Mouse (Mus musculus) embryonic fibroblast, embryonic 13.5 days (primary cell): Measurements from ENCODE around the gene Pdss2. TPM values are rescaled to one million over a fixed set of nuclear protein-coding genes. Genes with fewer than 3 reads are reported as not detected.
"Not testable (repeated sequence)": the region's sequence is repeated elsewhere in the genome, so short reads cannot be mapped to it uniquely, and the experiment has no call there.

ENCODE experiments used
- H3K27ac ChIP-seq: 2 replicates; pipeline ENCODE4 v1.5.1; 2012; ENCODE audit warnings: low read length, control low read depth, inconsistent platforms; ENCODE audit not compliant: insufficient read depth
- H3K4me1 ChIP-seq: 2 replicates; pipeline ENCODE4 v1.6.1; 2011; ENCODE audit warnings: low read length; ENCODE audit not compliant: control insufficient read depth, insufficient read depth
- H3K4me3 ChIP-seq: 2 replicates; pipeline ENCODE4 v1.5.1; 2011; ENCODE audit warnings: mild to moderate bottlenecking, control low read depth, low read length; ENCODE audit not compliant: insufficient read depth
- CTCF ChIP-seq: IDR thresholded peaks from 2 replicates; pipeline ENCODE4 v1.5.1; 2011; ENCODE audit warnings: mild to moderate bottlenecking, control low read depth, low read length, moderate library complexity, borderline replicate concordance; ENCODE audit not compliant: insufficient read depth
- POLR2A ChIP-seq: IDR thresholded peaks from 2 replicates; pipeline ENCODE4 v1.6.1; 2011; ENCODE audit warnings: low read depth, mild to moderate bottlenecking, control low read depth, low read length, moderate library complexity
- polyA plus RNA-seq: library from polyadenylated mRNA; stranded (reverse); fragments of >200 nt; gene quantifications from 2 replicates; pipeline ENCODE4 v1.2.4, GENCODE M21; 2011; ENCODE audit warnings: low read depth; ENCODE audit not compliant: missing spikeins, insufficient read length

Gene Pdss2
- polyA plus RNA-seq, 1 experiment = 10.9 TPM

DNA sequence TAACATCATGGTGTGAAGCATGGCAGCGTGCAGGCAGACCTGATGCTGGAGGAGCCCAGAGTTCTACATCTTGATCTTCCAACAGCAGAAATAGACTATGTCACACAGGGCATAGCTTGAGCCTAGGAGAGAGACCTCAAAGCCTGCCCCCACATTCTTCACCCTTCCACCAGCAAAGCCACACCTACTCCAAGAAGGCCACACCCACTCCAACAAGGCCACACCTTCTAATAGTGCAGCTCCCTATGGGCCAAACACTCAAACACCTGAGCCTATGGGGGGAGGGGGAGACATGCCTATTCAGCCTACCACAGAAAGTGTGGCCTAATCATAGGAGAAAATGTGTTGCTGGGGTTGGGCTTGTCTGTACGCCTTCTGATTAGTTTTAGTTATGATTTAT, 171.6 kb downstream of the Pdss2 start:
- Histone ChIP-seq H3K4me1 (no peaks in the 10 kb centered on the region), H3K27ac (no peak overlapping the region), H3K4me3 (no peak overlapping the region)
- TF ChIP-seq POLR2A = no peak
- TF ChIP-seq CTCF = no peak

DNA sequence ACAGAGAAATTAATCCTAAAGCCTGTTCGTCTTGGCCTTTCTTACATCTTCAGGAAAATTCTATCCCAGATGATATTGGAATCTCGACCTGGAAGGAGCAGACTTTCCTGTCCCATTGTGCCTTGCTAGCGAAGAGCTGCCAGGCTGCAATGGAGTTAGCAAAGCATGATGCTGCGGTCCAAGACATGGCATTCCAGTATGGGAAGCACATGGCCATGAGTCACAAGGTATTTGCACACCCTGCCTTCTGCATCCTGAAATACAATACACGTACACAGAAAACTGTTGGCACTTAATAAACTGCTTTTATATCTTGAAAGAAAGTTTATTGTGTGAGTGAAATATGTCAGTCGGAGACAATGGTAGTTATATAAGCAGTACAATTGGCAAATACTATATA, 172.5 kb downstream of the Pdss2 start:
- no peak for TF ChIP-seq POLR2A
- no peak for TF ChIP-seq CTCF
- no peak overlapping the region for H3K27ac ChIP-seq
- H3K4me1 ChIP-seq = no peaks in the 10 kb centered on the region
- no peak overlapping the region for H3K4me3 ChIP-seq

DNA sequence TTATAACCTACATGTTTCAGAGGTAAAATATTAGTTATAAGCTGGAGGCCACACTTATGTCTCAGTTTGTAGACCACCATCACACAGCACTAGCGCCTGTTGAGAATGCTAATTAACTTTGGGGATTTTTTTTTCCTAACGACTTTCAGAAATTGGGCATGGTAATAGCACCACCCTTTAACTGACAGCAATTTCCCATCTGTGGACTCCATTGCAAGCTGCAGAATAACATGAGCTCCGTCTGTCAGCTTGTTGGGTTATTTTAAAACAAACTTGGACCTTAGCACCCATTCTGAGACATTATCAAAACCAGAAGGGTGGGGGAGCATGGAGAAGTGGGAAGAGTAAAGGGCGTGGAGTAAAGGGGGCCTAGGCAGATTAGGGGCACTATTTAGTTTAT, 174.5 kb downstream of the Pdss2 start:
- no peak for TF ChIP-seq CTCF
- TF ChIP-seq POLR2A = no peak
- no peak overlapping the region for H3K27ac ChIP-seq
- H3K4me3 ChIP-seq = no peak overlapping the region

DNA sequence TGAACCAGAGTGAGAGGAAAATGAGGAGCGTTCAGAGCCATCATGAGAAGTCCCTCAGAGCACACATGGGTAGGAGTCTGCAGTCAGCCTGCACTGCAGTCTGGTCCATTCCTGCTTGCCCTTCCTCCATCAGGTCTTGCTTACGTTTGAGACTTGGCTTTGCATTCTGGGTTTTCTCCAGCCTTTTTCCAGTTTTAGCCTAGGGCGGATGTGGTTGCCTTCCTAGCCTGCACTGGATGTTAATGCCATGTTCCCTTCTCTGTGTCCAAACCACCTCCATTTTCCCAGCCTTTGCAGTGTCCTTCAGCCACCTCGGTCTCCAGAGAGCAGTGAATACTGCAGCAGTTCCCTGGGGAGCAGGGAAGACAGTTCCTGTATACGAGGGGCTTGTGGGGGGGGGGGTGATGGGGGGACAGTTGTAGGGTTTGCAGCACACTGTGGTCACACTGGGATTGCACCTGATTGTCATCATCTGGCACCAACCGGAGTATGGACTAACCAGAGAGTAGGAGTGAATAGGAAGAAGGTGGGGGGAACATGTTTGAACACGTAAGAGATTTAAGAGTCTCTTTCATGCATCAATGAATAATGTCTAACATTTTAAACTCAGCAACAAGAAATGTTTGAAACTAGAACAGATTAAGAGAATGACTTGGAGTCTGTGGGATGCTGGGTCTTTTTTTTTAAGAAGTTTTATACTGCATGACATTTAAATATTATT, 178.5 kb downstream of the Pdss2 start:
- Histone ChIP-seq H3K27ac (no peak overlapping the region), H3K4me1 (no peaks in the 10 kb centered on the region), H3K4me3 (no peak overlapping the region)
- TF ChIP-seq CTCF (no peak), POLR2A (no peak)

More for the DNA sequence above, 174.5 kb downstream of the Pdss2 start:
- no peaks in the 10 kb centered on the region for H3K4me1 ChIP-seq

DNA sequence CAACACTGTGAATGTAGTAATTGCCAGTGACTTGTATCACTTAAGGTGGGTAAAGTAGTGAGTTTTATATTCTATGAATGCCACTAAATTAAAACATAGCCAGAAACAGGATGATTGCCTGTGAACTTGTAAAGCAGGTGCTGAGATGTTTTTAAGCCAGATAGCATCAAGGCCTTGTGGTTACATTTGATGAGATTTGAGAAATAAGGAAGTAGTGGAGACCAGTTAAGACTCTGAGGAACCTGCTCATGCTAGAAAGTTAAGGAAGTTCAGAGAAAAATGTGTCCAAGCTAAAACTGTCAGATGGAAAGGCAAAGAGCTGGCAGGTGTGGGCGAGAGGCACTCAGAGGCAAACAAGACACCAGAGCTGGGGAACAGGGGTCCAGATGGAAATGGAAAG, 184.8 kb downstream of the Pdss2 start:
- H3K4me3 ChIP-seq = no peak overlapping the region
- H3K4me1 ChIP-seq = no peaks in the 10 kb centered on the region
- H3K27ac ChIP-seq = no peak overlapping the region
- TF ChIP-seq POLR2A (no peak), CTCF (no peak)

- TF ChIP-seq CTCF = no peak
- TF ChIP-seq POLR2A = no peak
- Histone ChIP-seq H3K27ac (no peak overlapping the region), H3K4me1 (no peaks in the 10 kb centered on the region), H3K4me3 (no peak overlapping the region)
Measured at GRCm38 (mm10) chr10:43406885-43407284, 185.6 kb downstream of the Pdss2 start.

- H3K4me3 ChIP-seq = no peak overlapping the region
- no peaks in the 10 kb centered on the region for H3K4me1 ChIP-seq
- TF ChIP-seq CTCF (no peak), POLR2A (no peak)
- no peak overlapping the region for H3K27ac ChIP-seq
Measured at GRCm38 (mm10) chr10:43409506-43410230, 188.4 kb downstream of the Pdss2 start.

DNA sequence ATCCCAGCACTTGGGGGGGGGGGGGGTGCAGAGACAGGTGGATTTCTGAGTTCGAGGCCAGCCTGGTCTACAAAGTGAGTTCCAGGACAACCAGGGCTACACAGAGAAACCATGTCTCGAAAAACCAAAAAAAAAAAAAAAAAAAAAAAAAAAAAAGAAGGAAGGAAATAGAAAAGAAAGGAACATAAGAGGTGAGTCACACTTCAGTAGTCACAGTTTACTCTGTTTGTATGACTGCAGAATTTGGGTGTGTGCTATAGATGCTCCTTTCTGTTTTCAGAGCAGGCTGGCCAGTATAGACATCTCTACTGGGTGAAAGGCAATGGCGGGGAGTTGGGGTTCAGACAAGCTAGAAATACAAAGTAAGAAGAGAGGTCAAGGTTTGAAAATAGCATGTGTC, 189.9 kb downstream of the Pdss2 start:
- H3K27ac ChIP-seq, H3K4me3 ChIP-seq, H3K4me1 ChIP-seq: not testable (repeated sequence)

GRCm38 (mm10) chr10:43417346-43417745, 196.1 kb downstream of the Pdss2 start:
- no peak overlapping the region for H3K4me3 ChIP-seq
- H3K4me1 ChIP-seq = no peaks in the 10 kb centered on the region
- TF ChIP-seq POLR2A (no peak), CTCF (no peak)
- H3K27ac ChIP-seq = no peak overlapping the region

DNA sequence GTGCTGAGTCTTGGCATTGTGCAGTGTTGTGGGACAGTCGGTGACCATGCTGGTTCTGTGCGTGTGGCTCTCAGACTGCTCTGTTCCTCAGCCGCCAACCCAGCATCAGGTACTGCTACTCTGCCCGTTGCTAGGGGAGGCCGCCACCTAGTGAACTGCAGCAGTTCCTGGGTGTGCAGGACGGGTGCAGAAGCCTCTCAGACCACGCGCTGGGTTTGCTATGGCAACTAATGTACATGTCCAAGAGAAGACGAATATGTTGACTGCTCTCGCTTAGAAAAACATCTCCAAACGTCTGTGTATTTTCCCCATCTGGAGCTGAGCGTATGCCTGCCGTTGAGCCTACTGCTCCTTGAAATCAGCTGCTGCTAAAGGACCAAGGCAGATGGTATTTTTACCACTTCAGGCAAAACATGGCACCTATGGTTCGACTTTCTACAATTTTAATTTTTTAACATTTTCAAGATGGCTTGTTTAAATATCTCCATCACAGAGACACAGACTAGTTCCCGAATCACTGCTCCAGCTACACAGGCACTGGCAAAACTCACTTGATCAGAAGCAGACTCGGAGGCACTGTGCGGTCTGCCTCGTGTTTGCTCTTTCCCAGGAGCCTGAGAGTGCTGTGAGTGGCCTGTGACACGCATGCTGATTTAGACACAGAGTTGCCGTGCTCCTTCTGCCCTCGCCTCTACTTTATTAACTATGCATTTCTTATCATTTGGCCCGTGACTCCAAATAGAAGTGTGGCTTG, 199.6 kb downstream of the Pdss2 start:
- TF ChIP-seq CTCF (0 out of 2 replicates have a peak, but pooled peaks have one; percentile 9), POLR2A (no peak)
- no peaks in the 10 kb centered on the region for H3K4me1 ChIP-seq
- no peak overlapping the region for H3K27ac ChIP-seq
- no peak overlapping the region for H3K4me3 ChIP-seq
